In the genomic region with DNA sequence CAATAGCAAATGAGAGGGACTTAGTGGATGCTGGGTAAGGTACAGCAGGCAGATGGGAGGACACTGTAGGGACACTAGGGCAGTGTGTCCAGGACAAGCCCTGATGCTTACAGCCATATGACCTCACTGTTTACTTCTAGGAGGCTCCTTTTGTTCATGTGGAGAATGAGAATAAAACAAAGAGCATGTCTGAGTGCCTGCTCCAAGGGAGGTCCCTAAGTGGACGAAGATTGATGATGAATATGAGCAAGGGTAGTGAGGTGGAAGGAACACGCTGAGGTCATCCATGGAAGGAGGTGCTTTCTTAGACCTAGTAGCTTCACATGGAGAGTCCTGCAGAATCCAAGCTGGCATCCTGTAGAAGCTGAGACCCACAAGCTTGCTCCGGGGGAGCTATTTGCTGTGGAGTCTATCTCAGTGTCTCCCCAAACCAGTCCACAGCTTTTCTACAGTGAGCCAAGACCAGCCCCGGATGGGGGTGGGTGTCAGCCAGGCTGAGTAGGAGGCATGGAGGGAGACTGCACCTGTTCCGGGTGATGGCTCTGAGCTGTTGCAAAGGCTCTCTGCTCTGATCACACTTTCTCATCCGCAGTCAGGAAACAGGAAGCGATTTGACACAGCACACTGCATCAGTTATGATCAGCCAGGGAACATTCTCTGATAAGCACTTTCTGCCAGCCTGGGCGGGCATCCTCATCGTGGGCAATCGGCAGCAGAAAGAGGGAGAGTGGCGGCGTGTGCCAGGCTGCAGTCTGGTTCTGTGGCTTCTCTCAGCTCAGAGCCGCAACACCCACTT, we compare ENCODE assay signal across 9 mouse cellular contexts.
A peak's percentile ranks its signal among the peaks of the same experiment; 100 is the strongest.
DNase-seq lines count a peak whose midpoint lies in the region; ATAC-seq and TF ChIP-seq lines count a peak whose summit lies in the region.
"Had no signal": no experiment of that assay in that cellular context is flagged by ENCODE, and none has a peak within 500 bp of the region (broad histone marks: within the 10 kb centered on the region; RNA-seq: fewer than 3 reads in every experiment).

No protein-coding gene starts in this region.

- H3K4me2 ChIP-seq in kidney, embryonic 16.5 days (replicated peaks; ENCODE audit: low read depth, low read length) = no peak overlapping the region
- H3K4me2 ChIP-seq in liver, postnatal 0 days (ENCODE audit: low read depth, low read length) = no peak overlapping the region
- H3K4me2 ChIP-seq: limb, embryonic 15.5 days had no signal

- peak; percentile 69; the same call in 1 of the 2 replicates for ATAC-seq in kidney, embryonic 16.5 days (ENCODE audit: low FRiP score, low TSS enrichment)
- no peak for ATAC-seq in liver, postnatal 0 days

- TF ChIP-seq CTCF in liver, postnatal 0 days (IDR thresholded peaks at IDR 0.05; ENCODE audit: low read depth) = no peak

- WGBS in kidney, embryonic 16.5 days = 39% methylated on average over 13 of the region's 13 CpGs
- 52% methylated on average over 13 of the region's 13 CpGs for WGBS in liver, postnatal 0 days (ENCODE audit: insufficient replicate concordance)

- no peaks in the 10 kb centered on the region for H3K27me3 ChIP-seq in kidney, embryonic 16.5 days (ENCODE audit: insufficient read depth, low read length)
- H3K27me3 ChIP-seq in liver, postnatal 0 days (ENCODE audit: insufficient read depth, low read length) = no peaks in the 10 kb centered on the region
- H3K27me3 ChIP-seq: limb, embryonic 15.5 days had no signal

- no peak for DNase-seq in kidney, postnatal 25 days
- peak; percentile 50 to 53 for DNase-seq in cerebellum, postnatal 36 days
- DNase-seq in layer of hippocampus, adult 8-10 months (ENCODE audit: low spot score in 2 of 2) = peak; percentile 71 to 75
- peak; percentile 96 for DNase-seq in retina, postnatal 1 day
- no peak for DNase-seq in adrenal gland, postnatal 36 days
- no peak for DNase-seq in lung, postnatal 36 days
- no peak for DNase-seq in liver, postnatal 0 days

- no peak overlapping the region for H3K9ac ChIP-seq in kidney, embryonic 16.5 days (replicated peaks; ENCODE audit: low read length)
- no peak overlapping the region for H3K9ac ChIP-seq in liver, postnatal 0 days (replicated peaks)
- H3K9ac ChIP-seq: limb, embryonic 15.5 days had no signal

- peaks cover 13% of the 10 kb centered on the region for H3K4me1 ChIP-seq in kidney, embryonic 16.5 days (ENCODE audit: insufficient read depth, low read length)
- no peaks in the 10 kb centered on the region for H3K4me1 ChIP-seq in liver, postnatal 0 days (ENCODE audit: insufficient read depth)
- H3K4me1 ChIP-seq: limb, embryonic 15.5 days had no signal

- no peak overlapping the region for H3K27ac ChIP-seq in kidney, embryonic 16.5 days (ENCODE audit: low read length)
- no peak overlapping the region for H3K27ac ChIP-seq in liver, postnatal 0 days (ENCODE audit: low read depth)
- H3K27ac ChIP-seq: limb, embryonic 15.5 days had no signal

- TF ChIP-seq EP300 in liver, postnatal 0 days (IDR thresholded peaks at IDR 0.05; ENCODE audit: low read depth) = no peak

- no peak overlapping the region for H3K4me3 ChIP-seq in kidney, embryonic 16.5 days (ENCODE audit: low read length)
- H3K4me3 ChIP-seq in liver, postnatal 0 days (ENCODE audit: low read depth, low read length) = no peak overlapping the region
- H3K4me3 ChIP-seq: limb, embryonic 15.5 days had no signal

- no peaks in the 10 kb centered on the region for H3K9me3 ChIP-seq in kidney, embryonic 16.5 days (ENCODE audit: low read length)
- no peaks in the 10 kb centered on the region for H3K9me3 ChIP-seq in liver, postnatal 0 days (ENCODE audit: low read length)
- H3K9me3 ChIP-seq: limb, embryonic 15.5 days had no signal

- H3K36me3 ChIP-seq in kidney, embryonic 16.5 days (ENCODE audit: insufficient read depth, low read length) = no peaks in the 10 kb centered on the region
- no peaks in the 10 kb centered on the region for H3K36me3 ChIP-seq in liver, postnatal 0 days (replicated peaks; ENCODE audit: insufficient read depth, low read length)
- H3K36me3 ChIP-seq: limb, embryonic 15.5 days had no signal

Comparison
In these comparisons a context has a peak if more than half of its experiments do, and no peak if none do; other contexts are left out.
1. DNase-seq: peak in cerebellum, postnatal 36 days (2 of 2), layer of hippocampus, adult 8-10 months (2 of 2) and retina, postnatal 1 day (single experiment); none in kidney, postnatal 25 days (0 of 2), adrenal gland, postnatal 36 days (0 of 2), lung, postnatal 36 days (single experiment) and liver, postnatal 0 days (single experiment).